Mouse (Mus musculus) heart, adult 2 months (tissue): ENCODE data around the gene Faim.
A peak's percentile ranks its signal among the peaks of the same experiment; 100 is the strongest.

Source experiments
- CTCF ChIP-seq: fragments of 200-600 bp; IDR thresholded peaks from 2 replicates; pipeline ENCODE4 v1.8.1; 2022; ENCODE audit warnings: antibody characterized with exemption, mild to moderate bottlenecking, moderate library complexity
- EP300 ChIP-seq: fragments of 200-500 bp; IDR thresholded peaks from 2 replicates; pipeline ENCODE4 v1.6.1; 2011; ENCODE audit warnings: low read depth, low read length, control low read depth; ENCODE audit not compliant: insufficient read depth
- POLR2A ChIP-seq: fragments of 200-500 bp; IDR thresholded peaks from 2 replicates; pipeline ENCODE4 v1.6.1; 2011; ENCODE audit warnings: mild to moderate bottlenecking, low read depth, low read length, control low read depth; ENCODE audit not compliant: insufficient read depth

DNA sequence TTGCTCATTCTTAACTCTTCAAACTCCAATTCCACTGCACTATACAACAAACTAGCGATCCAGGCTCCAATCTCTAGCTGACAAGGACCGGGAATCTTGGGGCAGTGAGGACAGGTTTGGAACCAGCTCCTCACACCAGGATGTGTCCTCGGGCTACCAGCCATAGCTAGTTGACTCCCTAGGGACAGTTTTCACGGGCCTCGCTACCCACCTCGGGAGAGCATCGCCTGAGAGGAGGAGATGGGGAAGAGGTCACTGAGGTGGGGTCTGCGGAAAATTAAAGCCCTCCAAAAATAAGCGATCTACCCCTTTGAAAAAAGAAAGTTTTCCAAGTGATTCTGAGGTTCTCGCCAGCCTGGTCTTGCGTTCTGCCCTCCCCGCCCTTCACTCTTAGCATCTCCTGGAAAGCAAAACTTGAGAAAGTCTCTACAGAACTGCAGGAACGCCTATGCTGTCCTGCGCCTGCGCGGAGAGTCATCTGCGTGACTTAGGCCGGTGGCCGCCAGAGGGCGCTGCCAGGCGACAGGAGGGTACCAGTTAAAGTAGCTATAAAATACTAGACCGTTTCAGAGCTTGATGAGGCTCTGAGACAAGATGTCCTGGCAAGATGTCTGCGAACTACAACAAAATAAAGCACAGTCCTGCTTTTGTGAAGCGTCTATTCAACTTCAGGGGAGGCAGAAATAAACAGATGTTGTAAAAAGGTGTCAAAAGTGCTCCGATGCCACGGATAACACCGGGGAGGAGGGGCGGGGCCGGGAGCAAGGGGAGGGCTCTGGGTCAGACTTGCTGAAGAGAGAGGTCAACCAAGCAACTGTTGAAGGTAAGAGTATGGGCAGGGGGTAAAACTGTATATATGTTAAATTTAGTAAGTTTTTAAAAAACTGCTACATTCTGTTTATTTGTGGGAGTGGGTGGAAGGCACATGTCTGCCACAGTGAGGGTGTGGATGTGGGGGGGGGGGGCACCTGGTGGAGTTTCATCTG, 6.4 kb upstream of the Faim start:
- no peak for TF ChIP-seq EP300
- TF ChIP-seq CTCF = peak; percentile 100; the same call in 1 of the 2 replicates
- no peak for TF ChIP-seq POLR2A
